Comparison of ENCODE assay signal across 15 mouse cellular contexts in the genomic region with DNA sequence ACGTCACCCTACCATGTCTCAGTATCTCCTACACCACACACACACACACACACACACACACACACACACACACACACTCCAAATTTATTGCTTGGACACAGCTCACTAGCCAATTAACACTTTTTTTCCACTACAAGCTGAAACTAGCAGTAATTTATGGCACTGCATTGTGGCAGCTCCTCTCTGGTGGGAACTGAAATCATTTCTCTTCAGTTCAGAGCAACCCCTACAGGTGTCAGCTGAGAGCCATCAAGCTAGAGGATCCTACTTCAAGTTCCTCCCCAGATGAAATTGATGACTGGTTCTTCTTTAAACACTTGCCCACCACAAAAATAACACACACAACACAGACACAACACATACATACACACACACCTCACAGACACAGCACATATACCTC. TPM values are rescaled to one million over a fixed set of nuclear protein-coding genes. Genes with fewer than 3 reads are reported as not detected.
DNase-seq lines count a peak whose midpoint lies in the region; ATAC-seq lines count a peak whose summit lies in the region.
"Had no signal": no experiment of that assay in that cellular context is flagged by ENCODE, and none has a peak within 500 bp of the region (broad histone marks: within the 10 kb centered on the region; RNA-seq: fewer than 3 reads in every experiment).

No protein-coding gene starts in this region.

- DNase-seq in hindbrain, embryonic 10.5 days (ENCODE audit: low spot score) = no peak
- peak; percentile 8 for DNase-seq in 416B (ENCODE audit: low read depth)
- DNase-seq in cerebellum, adult 9-10 months = peak; percentile 59
- DNase-seq in lung, postnatal 36 days = no peak
- no peak for DNase-seq in adrenal gland, postnatal 4 days (ENCODE audit: low spot score in 2 of 2)
- no peak for DNase-seq in kidney, postnatal 36 days
- DNase-seq: adrenal gland, adult 2 months; spleen, adult 18-20 months had no signal

- H3K27me3 ChIP-seq in hindbrain, embryonic 12.5 days = no peaks in the 10 kb centered on the region
- peaks cover 4% of the 10 kb centered on the region; the same call in 1 of the 2 replicates for H3K27me3 ChIP-seq in hindbrain, embryonic 10.5 days (ENCODE audit: insufficient read depth, poor library complexity, severe bottlenecking)
- no peaks in the 10 kb centered on the region for H3K27me3 ChIP-seq in hindbrain, embryonic 16.5 days (replicated peaks; ENCODE audit: control insufficient read depth, insufficient read depth, low read length)
- H3K27me3 ChIP-seq: lung, embryonic 15.5 days; Patski had no signal

- H3K4me1 ChIP-seq in hindbrain, embryonic 12.5 days = peaks cover 3% of the 10 kb centered on the region; the same call in 1 of the 2 replicates
- H3K4me1 ChIP-seq in hindbrain, embryonic 10.5 days (replicated peaks) = peaks cover 19% of the 10 kb centered on the region
- H3K4me1 ChIP-seq in hindbrain, embryonic 16.5 days (ENCODE audit: control insufficient read depth, insufficient read depth, low read depth, low read length) = peaks cover 8% of the 10 kb centered on the region
- H3K4me1 ChIP-seq: lung, embryonic 15.5 days had no signal

- H3K36me3 ChIP-seq in hindbrain, embryonic 12.5 days = peaks cover 19% of the 10 kb centered on the region
- H3K36me3 ChIP-seq in hindbrain, embryonic 10.5 days = peaks cover 18% of the 10 kb centered on the region
- peaks cover 16% of the 10 kb centered on the region for H3K36me3 ChIP-seq in hindbrain, embryonic 16.5 days (ENCODE audit: control insufficient read depth, insufficient read depth, low read length)
- H3K36me3 ChIP-seq: embryonic facial prominence, embryonic 13.5 days; heart, embryonic 13.5 days; lung, embryonic 15.5 days had no signal

- 73% methylated on average over 1 of the region's 1 CpGs for WGBS in hindbrain, embryonic 12.5 days
- 88% methylated on average over 1 of the region's 1 CpGs for WGBS in hindbrain, embryonic 10.5 days
- 47% methylated on average over 1 of the region's 1 CpGs for WGBS in hindbrain, embryonic 16.5 days

- no peak for ATAC-seq in hindbrain, embryonic 12.5 days (ENCODE audit: low FRiP score)
- no peak for ATAC-seq in hindbrain, embryonic 16.5 days
- ATAC-seq: intestine, postnatal 0 days; Patski had no signal

- H3K9me3 ChIP-seq in hindbrain, embryonic 12.5 days (replicated peaks) = peaks cover 11% of the 10 kb centered on the region
- peaks cover 16% of the 10 kb centered on the region for H3K9me3 ChIP-seq in hindbrain, embryonic 10.5 days
- peaks cover 10% of the 10 kb centered on the region for H3K9me3 ChIP-seq in hindbrain, embryonic 16.5 days (ENCODE audit: control insufficient read depth, low read length)
- H3K9me3 ChIP-seq: embryonic facial prominence, embryonic 13.5 days; lung, embryonic 15.5 days had no signal

- H3K4me3 ChIP-seq in hindbrain, embryonic 12.5 days = peak overlapping the region; percentile 24; the same call in 1 of the 2 replicates
- H3K4me3 ChIP-seq in hindbrain, embryonic 10.5 days = no peak overlapping the region
- H3K4me3 ChIP-seq in hindbrain, embryonic 16.5 days (ENCODE audit: low read length) = peak overlapping the region; percentile 63
- H3K4me3 ChIP-seq: embryonic facial prominence, embryonic 13.5 days; heart, embryonic 13.5 days; lung, embryonic 15.5 days had no signal

- no peak overlapping the region for H3K9ac ChIP-seq in hindbrain, embryonic 12.5 days
- H3K9ac ChIP-seq in hindbrain, embryonic 16.5 days (ENCODE audit: low read depth, low read length) = peak overlapping the region; percentile 45
- H3K9ac ChIP-seq: embryonic facial prominence, embryonic 13.5 days; heart, embryonic 13.5 days; lung, embryonic 15.5 days had no signal

- H3K4me2 ChIP-seq in hindbrain, embryonic 12.5 days (replicated peaks) = peak overlapping the region; percentile 57
- H3K4me2 ChIP-seq in hindbrain, embryonic 16.5 days (ENCODE audit: low read length) = peak overlapping the region; percentile 68
- H3K4me2 ChIP-seq: embryonic facial prominence, embryonic 13.5 days; heart, embryonic 13.5 days; lung, embryonic 15.5 days had no signal

- H3K27ac ChIP-seq in hindbrain, embryonic 12.5 days = no peak overlapping the region
- H3K27ac ChIP-seq in hindbrain, embryonic 10.5 days = no peak overlapping the region
- peak overlapping the region; percentile 29 for H3K27ac ChIP-seq in hindbrain, embryonic 16.5 days (ENCODE audit: low read depth, low read length)
- H3K27ac ChIP-seq: embryonic facial prominence, embryonic 13.5 days; heart, embryonic 13.5 days; lung, embryonic 15.5 days had no signal

RNA-seq across cellular contexts. Expression of gene Nrxn1, which starts 2.2 kb away (rescaled TPM):
- polyA plus RNA-seq in hindbrain, embryonic 12.5 days (2016; fragmentation: Nextera tagmentation; extraction: Ambion mirVana) = 48.8 and 52.7 TPM in 2 replicates
- 8.6 and 15.4 TPM in 2 replicates for polyA plus RNA-seq in hindbrain, embryonic 10.5 days (2016; fragmentation: Nextera tagmentation; extraction: Ambion mirVana)
- 229 and 250 TPM in 2 replicates for polyA plus RNA-seq in hindbrain, embryonic 16.5 days (2015; fragmentation: Nextera tagmentation; extraction: Ambion mirVana)
- 10 to 100 TPM; 20.1 to 20.6 TPM for total RNA-seq in adrenal gland, postnatal 4 days (2021)
- polyA plus RNA-seq: Patski had no signal

Comparison
In these comparisons a context has a peak if more than half of its experiments do, and no peak if none do; other contexts are left out.
1. DNase-seq: peak in 416B (single experiment) and cerebellum, adult 9-10 months (single experiment); none in hindbrain, embryonic 10.5 days (single experiment), lung, postnatal 36 days (single experiment), adrenal gland, postnatal 4 days (0 of 2) and kidney, postnatal 36 days (0 of 2).